Mouse (Mus musculus): ENCODE results near the gene Ralgps2.

The Ralgps2 gene

DNA sequence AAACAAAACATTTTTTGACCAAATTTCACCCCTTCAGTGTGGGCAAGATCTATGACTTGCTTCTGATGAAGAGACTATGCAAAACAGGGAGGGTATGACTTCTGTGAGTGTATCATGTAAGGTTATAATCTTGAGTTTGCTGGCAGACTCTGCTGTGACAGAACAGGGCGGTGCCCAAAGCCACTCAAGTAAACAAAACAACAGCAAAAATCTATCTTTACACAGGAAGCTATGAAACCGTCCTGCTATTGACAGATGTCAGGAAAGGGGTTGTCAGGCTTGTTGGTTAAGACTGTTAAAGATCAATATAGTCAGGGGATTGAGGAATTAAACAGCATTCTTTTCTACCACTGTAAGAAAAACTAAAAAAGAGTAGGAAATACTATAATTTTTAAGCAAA is 33.8 kb downstream of the Ralgps2 start:
- no peak for DNase-seq (ENCODE audit: low spot score in 2 of 2)

DNA sequence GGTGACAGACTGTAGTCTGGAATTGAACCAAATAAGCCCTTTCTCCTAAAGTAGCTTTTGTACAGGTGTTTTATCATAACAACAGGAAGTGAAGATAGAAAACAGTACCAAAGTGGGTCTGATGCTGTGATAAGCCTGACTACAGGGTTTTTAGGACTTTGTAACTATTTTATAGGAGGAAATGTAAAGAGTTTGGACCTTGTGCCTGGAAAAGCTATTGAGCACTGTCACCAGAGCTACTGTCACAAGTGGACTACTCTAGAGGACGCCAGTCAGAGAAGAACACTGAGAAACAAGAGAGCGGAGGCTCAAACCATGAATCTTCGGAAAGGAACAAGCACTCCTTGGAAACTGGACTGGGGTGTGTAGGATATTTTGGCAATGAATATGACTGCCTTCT is 35.5 kb downstream of the Ralgps2 start:
- DNase-seq (ENCODE audit: low spot score in 2 of 2): no peak

DNA sequence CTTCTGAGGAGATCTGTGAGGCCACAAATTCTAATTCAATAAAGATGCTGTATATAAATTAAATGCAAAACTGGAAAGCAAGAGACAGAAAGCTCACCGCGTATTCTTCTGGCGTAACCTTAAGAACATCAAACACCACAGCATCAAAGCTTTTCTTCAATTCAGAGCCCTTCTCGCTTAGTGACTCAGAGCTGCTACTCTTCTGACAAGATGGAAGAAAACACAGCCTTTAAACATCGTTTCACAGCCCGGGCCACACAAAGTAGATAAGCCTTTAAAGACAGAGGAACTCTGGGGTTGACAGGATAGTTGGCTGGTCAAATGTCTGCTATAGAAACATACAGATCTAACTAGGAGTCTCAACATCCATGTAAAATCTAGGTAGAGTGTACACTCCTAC is 37.7 kb downstream of the Ralgps2 start:
- DNase-seq (ENCODE audit: low spot score in 2 of 2): no peak

DNA sequence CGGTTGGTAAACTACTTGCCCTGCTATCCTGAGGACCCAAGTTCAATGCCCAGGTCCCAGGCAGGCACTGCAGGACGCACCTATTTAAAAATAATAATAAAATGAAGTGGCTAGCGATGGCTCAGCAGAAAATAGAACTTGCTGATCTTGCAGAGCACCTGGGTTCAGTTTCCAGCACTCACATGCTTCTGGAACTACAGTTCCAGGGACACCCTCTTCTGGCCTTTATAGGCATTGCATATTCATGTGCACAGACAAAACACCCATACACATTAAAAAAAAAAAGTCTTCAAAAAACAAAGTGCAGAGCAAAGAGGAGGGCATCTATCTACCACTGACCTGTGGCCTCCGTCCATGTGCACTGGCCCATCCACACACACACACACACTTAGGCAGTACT is 47.9 kb downstream of the Ralgps2 start:
- DNase-seq (ENCODE audit: low spot score in 2 of 2): no peak

DNA sequence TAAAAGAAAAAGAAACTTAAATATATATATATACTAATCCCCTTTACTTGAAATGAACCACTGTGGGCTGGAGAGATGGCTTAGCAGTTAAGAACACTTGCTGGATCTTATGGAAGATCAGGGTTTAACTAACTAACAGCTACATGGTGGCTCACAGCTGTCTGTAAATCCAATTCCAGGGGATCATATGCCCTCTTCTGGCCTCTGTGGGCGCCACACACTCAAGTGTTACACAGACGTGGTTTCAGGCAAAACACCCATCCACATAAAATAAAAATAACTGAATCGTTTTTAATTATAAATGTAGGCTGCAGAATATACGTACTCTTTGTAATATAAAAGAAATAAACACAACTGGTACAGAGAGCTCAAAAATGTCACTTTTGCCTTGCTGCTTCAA is 50.6 kb downstream of the Ralgps2 start:
- DNase-seq (ENCODE audit: low spot score in 2 of 2): no peak

DNA sequence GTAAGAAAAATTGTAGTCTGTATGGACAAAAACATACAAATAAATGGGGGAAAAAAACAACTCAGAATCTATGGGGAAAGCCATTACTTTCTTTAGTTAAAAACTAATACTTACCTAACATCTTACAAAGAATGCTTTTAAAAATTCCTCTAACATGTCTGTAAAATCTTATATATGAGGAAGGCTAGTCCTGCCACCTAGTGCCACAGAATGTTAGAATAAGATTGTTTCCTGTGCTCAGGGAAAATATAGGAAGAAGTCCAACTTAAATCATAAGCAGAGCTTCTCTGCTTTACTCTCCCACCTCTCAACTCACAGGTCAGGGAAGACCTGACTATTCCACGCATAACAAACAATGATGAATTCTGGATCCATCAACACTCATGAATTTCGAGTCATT is 53.5 kb downstream of the Ralgps2 start:
- DNase-seq (ENCODE audit: low spot score in 2 of 2): no peak

DNA sequence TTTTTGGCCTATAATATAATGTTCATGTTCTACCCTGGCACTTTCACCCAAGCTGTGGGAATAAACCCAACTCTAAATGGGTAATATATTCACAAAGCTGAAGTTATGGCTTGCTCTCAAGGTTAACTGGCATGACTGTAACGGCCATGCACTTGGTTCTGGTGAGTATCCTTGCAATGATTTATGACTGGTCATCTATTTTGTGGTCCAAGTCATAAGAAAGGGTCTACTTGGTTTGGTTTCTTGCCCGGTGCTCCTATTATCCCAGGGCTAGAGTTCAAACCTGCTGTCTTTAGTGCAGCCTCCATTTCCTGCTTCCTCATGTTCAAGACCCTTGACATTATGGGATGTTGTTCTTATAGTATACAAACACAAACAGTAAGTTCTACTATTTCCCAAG is 54.6 kb downstream of the Ralgps2 start:
- DNase-seq (ENCODE audit: low spot score in 2 of 2): no peak

DNA sequence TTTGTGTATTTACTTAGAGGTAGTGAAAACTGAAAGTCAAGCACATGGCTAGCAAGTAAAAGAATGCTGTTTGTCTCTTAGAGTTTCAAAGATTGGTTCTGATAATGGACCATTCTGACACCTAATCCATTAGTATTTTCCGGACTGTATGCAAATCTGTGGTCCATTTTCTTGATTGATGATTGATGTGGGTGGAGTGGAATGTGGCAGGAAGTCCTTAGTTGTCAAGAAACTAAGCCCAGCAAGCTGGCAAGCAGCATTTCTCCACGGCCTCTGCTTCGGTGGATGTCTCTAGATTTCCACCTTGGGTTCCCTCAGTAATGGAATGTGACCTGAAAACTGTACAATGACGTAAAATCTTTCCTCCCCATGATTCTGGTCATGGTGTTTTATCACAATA is 68.8 kb downstream of the Ralgps2 start:
- no peak for DNase-seq (ENCODE audit: low spot score in 2 of 2)

DNA sequence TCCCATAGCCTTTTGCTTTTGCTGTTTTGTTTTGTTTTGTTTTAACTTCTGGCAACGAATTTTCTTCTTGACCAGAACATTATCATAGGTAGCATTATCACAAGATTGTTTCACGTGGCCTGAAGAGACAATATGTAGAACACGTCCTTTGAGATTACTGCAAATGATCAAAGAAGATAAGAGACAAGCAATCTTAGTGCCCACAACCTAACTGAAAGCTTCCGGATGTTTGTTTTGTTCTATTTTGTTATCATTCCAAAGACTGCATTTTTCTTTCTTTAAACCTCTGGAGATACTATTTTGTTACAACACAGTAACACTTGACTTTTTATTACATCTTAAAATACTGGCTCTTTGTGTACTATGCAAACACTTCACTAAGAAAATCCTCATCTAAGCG is 69.4 kb downstream of the Ralgps2 start:
- DNase-seq (ENCODE audit: low spot score in 2 of 2): no peak

DNA sequence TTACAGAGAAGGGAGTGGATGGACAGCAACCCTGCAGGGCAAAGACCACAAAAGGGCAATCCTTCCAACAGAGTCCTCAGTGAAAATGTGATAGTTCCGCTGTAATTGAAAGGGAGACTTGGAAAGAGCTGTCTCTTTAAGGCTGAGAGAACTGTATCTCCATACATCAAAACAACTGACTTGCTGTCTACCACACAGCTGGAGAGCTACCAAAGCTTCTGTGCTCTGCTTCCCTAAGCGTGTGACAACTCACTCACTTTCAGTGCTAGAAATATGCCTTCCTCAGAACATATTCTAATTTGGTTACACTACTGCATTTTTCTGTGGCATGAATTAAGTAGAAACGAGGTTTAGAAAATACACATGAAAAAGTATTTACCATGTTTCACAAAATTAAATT is 75.2 kb downstream of the Ralgps2 start:
- DNase-seq (ENCODE audit: low spot score in 2 of 2): peak; percentile 20 to 34

DNA sequence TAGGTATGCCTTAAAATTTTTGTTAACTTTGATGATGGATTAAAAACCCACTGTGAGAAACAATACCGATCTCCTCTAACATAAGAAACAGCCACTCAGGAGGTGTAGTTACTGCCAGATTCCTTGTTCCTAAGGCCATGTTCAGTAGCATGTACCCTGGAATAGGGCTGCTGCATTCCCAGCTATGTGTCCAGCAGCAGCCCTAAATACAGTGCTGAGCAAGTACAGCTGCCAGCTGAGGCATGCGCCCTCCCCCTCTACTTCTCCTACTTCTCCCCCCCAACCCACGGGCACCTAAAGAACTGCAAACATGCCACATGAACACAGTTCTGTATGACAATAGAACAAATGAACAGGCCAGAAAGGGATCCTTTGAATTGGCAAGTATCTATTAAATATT is 75.7 kb downstream of the Ralgps2 start:
- DNase-seq (ENCODE audit: low spot score in 2 of 2): no peak

DNA sequence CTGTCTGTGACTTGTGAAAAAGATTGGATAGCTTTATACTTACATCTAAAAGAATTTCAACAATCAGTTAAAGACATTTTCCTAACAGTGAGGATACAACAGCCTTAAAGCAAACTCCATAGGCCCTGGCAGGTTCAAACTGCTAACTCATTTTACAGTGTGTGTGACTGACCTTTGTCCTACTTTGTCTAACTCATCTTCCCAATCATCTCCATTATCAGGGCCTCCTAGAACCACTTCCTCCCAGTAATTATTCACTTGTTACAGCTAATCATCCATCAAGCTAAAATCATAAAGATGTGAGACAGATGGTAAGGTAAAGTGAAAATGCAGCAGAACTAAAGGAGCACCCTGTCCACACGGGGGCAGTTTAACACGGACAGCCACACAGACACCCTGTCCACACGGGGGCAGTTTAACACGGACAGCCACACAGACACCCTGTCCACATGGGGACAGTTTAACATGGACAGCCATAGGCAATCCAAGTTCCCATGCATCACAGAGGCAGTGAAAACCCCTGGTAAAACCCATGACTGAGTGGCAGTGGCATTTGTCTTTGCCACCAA is 77.9 kb downstream of the Ralgps2 start:
- DNase-seq (ENCODE audit: low spot score in 2 of 2): no peak

DNA sequence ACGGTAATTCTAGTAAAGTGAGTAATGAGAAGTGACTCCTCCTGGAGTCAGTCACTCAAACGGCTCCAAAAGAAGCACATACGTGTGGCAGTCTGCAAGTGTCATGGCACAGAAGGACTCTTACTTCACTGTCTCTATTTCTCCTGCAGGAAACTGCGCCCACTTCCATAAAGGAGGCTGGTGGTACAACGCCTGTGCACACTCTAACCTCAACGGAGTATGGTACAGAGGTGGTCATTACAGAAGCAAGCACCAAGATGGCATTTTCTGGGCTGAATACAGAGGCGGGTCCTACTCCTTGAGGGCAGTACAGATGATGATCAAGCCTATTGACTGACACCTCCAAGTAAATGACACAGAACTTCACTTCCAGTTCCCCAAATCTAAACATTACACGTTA is 79.2 kb downstream of the Ralgps2 start:
- DNase-seq (ENCODE audit: low spot score in 2 of 2): no peak

DNA sequence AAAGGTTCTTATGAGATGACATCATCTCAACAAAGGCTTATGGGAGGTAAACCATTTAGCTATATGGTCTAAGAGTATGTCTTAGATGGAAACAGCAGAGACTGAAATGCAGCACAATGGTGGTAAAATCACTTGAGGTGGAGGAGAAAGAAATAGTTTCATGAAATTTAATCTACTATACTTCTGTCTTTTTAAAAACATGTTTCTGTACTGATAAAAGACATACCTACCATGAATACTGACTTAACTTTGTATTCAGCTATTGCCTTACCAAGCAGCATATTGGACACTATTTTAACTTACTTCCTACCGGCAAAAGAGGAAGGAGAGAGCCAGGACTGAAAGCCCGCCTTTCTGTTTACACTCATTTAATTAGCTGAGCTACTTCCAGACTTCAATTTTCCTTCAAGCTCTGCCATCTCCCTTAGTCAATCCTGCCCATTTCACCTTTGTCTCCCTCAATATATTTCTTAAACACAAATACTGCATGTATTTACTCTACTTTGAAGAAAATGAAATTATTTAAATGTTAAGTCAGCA is 79.6 kb downstream of the Ralgps2 start:
- DNase-seq (ENCODE audit: low spot score in 2 of 2): no peak

DNA sequence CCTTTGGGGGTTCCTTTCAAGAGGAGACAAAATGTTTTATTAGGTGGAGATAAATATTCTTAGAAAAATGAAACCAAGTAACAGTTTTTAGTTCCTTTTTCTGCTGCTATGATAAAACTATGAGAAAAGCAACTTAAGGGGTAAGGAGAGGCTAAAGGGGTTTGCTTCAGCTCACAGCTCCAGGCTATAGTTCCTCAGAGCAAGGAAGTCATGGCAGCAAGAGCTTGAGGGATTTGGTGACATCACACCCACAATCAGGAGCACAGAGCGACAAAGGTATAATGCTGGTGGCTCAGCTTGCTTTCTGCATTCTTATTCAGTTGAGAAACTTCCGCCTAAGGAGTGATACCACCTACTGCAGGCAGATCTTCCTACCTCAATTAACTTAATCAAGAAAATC is 80.3 kb downstream of the Ralgps2 start:
- DNase-seq (ENCODE audit: low spot score in 2 of 2): no peak

DNA sequence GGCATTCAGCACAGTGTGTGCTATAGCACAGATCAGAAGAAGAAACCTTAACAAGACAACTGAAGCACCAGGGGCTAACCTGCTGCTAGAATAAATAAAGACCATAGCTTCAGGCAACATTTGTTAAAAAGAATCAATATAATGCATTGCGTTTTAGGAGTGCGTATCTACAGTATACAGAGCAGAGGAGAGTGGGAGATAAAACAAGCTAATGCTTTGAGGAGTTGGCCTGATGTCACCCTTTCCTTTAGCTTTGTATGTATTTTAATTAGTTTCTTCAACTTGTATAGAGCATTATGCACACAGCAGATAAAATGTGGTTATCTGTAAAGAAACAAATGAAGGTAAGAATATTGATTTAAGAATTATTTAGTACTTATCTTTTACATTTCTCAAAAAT is 82.8 kb downstream of the Ralgps2 start:
- no peak for DNase-seq (ENCODE audit: low spot score in 2 of 2)

DNA sequence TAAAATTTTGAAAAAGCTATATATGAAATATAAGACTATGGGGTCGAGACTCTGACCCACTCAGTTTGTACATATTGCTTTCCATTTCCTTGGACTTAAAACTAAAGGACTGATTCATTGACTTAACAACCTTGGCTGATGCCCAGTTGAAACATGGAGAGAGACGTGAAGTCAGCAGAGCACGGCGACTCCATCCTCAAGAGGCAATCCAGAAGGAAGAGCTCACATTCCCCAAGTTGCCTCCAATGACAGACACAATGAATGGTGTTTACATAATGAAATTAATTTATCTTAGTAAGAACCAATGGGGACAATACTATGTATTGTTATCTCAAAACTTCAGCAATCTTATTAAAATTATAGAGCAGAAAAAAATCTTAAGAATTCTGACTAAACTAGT is 84.9 kb downstream of the Ralgps2 start:
- DNase-seq (ENCODE audit: low spot score in 2 of 2): no peak

DNA sequence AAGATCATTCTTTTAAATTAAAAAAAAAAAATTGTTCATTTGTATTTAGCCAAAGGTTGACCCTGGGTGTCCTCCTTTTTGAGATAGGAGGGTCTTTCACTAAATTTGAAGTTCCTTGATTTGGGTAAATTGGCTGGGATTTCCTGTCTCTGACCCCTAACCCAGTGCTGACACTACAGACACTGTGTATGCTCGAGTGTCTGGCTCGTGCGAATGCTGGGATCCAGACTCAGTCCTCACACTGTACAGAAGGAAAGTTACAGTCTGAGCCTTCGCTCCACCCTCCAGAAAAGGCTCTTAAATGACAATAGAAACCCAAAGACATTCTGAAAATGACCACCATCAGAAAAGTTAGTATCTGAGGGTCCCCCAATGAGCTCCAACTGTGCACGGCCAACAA is 86.6 kb downstream of the Ralgps2 start:
- DNase-seq (ENCODE audit: low spot score in 2 of 2): no peak

DNA sequence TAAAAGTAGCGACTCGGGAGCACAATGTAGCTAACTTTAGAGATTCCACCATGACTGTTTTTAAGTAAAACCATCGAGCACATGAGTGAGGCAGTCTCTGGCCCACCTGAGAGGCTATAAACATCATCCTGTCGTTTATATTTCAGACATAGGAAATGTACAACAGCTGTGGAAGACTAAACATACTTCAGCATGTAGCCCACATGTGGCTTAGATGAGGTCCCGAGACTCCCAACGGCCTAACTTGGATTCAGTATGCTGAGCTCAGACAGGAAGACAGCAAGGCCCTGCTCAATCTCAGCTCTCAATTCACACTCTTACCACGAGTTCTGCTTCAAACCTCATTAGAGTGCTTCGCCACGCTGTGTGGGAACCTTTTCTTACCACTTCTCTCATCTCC is 87.0 kb downstream of the Ralgps2 start:
- DNase-seq (ENCODE audit: low spot score in 2 of 2): no peak

DNA sequence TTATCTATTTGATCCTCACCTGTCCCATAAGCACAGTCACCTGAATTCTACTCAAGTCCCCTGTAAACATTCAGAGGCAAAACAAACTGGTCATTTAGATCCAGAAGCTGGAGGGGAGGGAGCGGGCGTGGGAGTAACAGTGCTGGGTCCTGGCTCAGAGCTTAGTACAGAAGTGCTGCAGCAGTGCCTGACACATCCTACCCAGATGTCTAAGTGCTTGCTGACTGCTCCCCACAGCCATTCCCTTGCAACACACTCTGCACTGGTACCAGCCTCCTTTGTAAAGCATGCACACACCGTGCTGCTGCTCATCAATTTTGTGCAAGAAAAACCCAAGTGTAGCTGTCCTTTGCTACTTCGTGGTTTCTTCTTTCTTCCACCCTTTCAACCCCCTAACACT is 92.3 kb downstream of the Ralgps2 start:
- DNase-seq (ENCODE audit: low spot score in 2 of 2): no peak

DNA sequence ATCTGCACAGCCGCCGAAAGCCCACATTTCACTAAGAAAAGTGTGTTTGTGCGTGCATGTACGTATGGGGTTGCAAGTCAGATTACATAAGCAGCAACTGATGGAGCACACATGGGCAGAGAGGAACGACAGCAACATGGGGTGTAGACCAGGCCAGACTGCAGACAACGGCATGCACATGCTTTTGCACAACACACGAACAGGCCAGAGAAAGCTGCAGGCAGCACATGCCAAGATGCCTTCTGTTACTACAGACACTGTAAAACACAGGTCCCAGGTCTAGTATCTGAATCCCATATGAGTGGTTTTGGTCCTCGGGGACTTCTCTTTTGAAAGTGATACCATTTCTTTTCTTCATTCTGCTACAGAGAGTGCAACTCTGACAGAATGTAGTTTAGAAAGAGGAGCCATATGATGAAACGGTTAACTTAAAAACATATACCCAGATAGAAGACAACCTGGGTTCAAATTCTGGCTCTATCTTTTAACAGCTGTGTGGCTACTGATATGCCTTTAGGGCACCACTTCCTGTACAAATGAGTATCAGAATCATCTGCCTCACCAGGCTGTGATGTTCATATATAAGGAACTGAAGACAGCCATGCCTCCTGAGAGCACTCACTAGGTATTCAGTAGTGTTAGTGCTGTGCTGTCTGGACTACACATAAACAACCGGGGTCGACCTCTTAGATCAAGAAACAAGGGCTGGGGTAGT is 97.6 kb downstream of the Ralgps2 start:
- peak in 1 of 2 experiments; percentile 28 for DNase-seq (ENCODE audit: low spot score in 2 of 2)

DNA sequence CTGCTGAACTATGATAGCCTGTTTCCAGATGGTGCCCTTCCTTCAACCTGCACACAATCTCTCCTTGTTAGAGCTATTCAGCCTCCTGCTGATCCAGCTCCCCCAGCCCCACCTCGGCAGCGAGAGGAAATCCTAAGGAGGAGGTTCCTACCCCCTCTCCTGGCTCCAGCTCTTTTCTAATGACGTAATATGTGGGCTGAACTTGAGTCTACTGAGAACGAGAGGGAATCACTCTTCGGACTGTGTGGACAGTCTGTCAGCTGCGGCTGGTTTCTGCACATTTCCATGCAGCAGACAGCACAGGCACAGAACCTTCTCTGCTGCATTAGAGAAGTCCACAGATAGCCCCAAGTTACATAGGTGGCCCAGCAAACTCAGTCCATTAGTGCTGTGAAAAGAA is 100.7 kb downstream of the Ralgps2 start:
- DNase-seq (ENCODE audit: low spot score in 2 of 2): peak; percentile 31 to 50

DNA sequence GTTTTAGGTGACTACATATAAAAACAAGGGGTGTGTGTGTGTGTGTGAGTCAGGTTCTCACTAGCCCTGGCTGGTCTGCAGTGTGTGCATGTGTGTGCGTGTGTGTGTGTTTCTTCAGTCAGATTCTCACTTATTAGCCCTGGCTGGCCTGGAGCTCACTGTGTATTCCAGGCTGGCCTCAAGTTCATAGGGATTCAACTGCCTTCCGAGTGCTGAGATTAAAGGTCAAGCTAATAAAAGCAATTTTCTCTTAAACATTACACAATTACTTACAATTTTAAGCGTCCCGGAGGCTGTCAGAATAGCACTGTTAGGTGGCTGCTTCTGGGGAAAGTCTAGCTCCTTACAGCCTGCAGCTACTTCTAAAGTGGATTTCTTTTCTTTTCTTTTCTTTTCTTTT is 101.2 kb downstream of the Ralgps2 start, which contains the start of gene Angptl1:
TSS of gene Angptl1 (plus strand) at position 386 of the 400 bp plus-strand sequence.
- no peak for DNase-seq (ENCODE audit: low spot score in 2 of 2)

DNA sequence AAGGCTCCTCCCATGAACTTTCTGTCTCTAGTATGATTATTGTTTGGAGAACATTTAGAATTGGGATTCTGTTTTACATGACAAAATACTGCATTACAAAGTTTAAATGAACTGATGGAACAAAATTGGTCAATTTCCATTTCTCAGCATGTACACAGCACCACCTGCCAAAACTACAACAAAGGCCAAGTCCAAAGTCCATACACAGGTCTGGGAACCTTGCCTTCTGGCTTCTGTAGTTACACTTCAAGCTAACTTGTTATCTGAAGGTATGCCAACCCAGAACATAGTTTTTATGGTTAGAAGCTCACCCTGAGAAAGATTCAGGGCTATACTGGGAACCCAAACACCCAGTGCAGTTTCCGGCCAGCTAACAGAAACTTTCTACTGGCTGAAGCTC is 120.2 kb downstream of the Ralgps2 start:
- no peak for DNase-seq (ENCODE audit: low spot score in 2 of 2)
